Mouse (Mus musculus): ENCODE data around the gene Pigm. TPM values are rescaled to one million over a fixed set of nuclear protein-coding genes. Genes with fewer than 3 reads are reported as not detected.

The Pigm gene
- total RNA-seq, 2 experiments from 2014 or later, result 9.1 TPM

Other genes with a start within 250 kb of the Pigm start
- 100 to 1,000 TPM; 145 to 153 TPM for gene Pex19, start 249.8 kb upstream of the Pigm start, total RNA-seq (2021)
- 100 to 1,000 TPM; 119 to 130 TPM for gene Dcaf8, start 228.5 kb upstream of the Pigm start, total RNA-seq (2021)
- gene Pea15a, start 169.7 kb upstream of the Pigm start, total RNA-seq (2021), result 100 to 1,000 TPM; 111 to 121 TPM
- gene Casq1, start 156.7 kb upstream of the Pigm start, total RNA-seq (2021), result 1 to 10 TPM; 6.6 to 9.1 TPM
- gene Atp1a4, start 118.1 kb upstream of the Pigm start, total RNA-seq (2021), result not detected
- gene Igsf8, start 114.9 kb upstream of the Pigm start, total RNA-seq (2021), result 10 to 100 TPM; 13.6 to 17.1 TPM
- 100 to 1,000 TPM; 228 to 235 TPM for gene Atp1a2, start 78.5 kb upstream of the Pigm start, total RNA-seq (2021)
- not detected for gene Kcnj9, start 47.2 kb upstream of the Pigm start, total RNA-seq (2021)
- under 1 TPM; 0.05 to 0.19 TPM for gene Kcnj10, start 35.3 kb upstream of the Pigm start, total RNA-seq (2021)
- gene Slamf9, start 98.8 kb downstream of the Pigm start, total RNA-seq (2021), result 1 to 10 TPM; 1.3 to 1.4 TPM
- 1 to 10 TPM; 1.0 to 1.4 TPM for gene Igsf9, start 105.2 kb downstream of the Pigm start, total RNA-seq (2021)
- gene Tagln2, start 123.5 kb downstream of the Pigm start, total RNA-seq (2021), result 100 to 1,000 TPM; 173 to 178 TPM
- gene Cfap45, start 144.3 kb downstream of the Pigm start, total RNA-seq (2021), result 1 to 10 TPM; 1.8 to 2.8 TPM
- gene Vsig8, start 179.4 kb downstream of the Pigm start, total RNA-seq (2021), result under 1 TPM in 1 of 2 experiments, not detected in 1; 0.24 TPM
- gene Slamf8, start 214.0 kb downstream of the Pigm start, total RNA-seq (2021), result not detected
- not detected for gene Fcrl6, start 226.0 kb downstream of the Pigm start, total RNA-seq (2021)